ENCODE assay signal across 11 mouse cellular contexts in genomic region chr5:118946090-118946489, GRCm38 (mm10).
DNase-seq lines count a peak whose midpoint lies in the region; ATAC-seq and TF ChIP-seq lines count a peak whose summit lies in the region.
"Had no signal": no experiment of that assay in that cellular context is flagged by ENCODE, and none has a peak within 500 bp of the region (broad histone marks: within the 10 kb centered on the region; RNA-seq: fewer than 3 reads in every experiment).

No protein-coding gene starts in this region.

- no peak overlapping the region for H3K4me3 ChIP-seq in heart, embryonic 10.5 days
- H3K4me3 ChIP-seq in midbrain, embryonic 11.5 days (ENCODE audit: low read depth, low read length), result no peak overlapping the region
- H3K4me3 ChIP-seq in midbrain, embryonic 16.5 days (ENCODE audit: low read depth, low read length), result no peak overlapping the region
- H3K4me3 ChIP-seq in forebrain, postnatal 0 days (ENCODE audit: low read depth, low read length), result no peak overlapping the region
- H3K4me3 ChIP-seq: intestine, embryonic 15.5 days; megakaryocyte, embryonic 14.5 days had no signal

- H3K4me2 ChIP-seq in midbrain, embryonic 11.5 days, result no peak overlapping the region
- no peak overlapping the region for H3K4me2 ChIP-seq in midbrain, embryonic 16.5 days (ENCODE audit: low read length)
- no peak overlapping the region for H3K4me2 ChIP-seq in forebrain, postnatal 0 days (ENCODE audit: low read depth)
- H3K4me2 ChIP-seq: intestine, embryonic 15.5 days had no signal

- H3K27me3 ChIP-seq in heart, embryonic 10.5 days (ENCODE audit: insufficient read depth, poor library complexity, severe bottlenecking), result peaks cover 30% of the 10 kb centered on the region
- H3K27me3 ChIP-seq in midbrain, embryonic 11.5 days (ENCODE audit: control insufficient read depth, insufficient read depth, low read length), result peaks cover 10% of the 10 kb centered on the region
- no peaks in the 10 kb centered on the region for H3K27me3 ChIP-seq in midbrain, embryonic 16.5 days (ENCODE audit: control insufficient read depth, insufficient read depth, low read depth, low read length)
- no peaks in the 10 kb centered on the region for H3K27me3 ChIP-seq in forebrain, postnatal 0 days (ENCODE audit: insufficient read depth, low read length)
- H3K27me3 ChIP-seq: intestine, embryonic 15.5 days; megakaryocyte, embryonic 14.5 days had no signal

- intact Hi-C loops in heart, postnatal 36 days (cut with DNase I), result no loop called here

- no peaks in the 10 kb centered on the region for H3K36me3 ChIP-seq in heart, embryonic 10.5 days
- H3K36me3 ChIP-seq in midbrain, embryonic 11.5 days (ENCODE audit: control insufficient read depth, insufficient read depth, low read length), result no peaks in the 10 kb centered on the region
- no peaks in the 10 kb centered on the region for H3K36me3 ChIP-seq in midbrain, embryonic 16.5 days (ENCODE audit: control insufficient read depth, insufficient read depth, low read length)
- H3K36me3 ChIP-seq in forebrain, postnatal 0 days (ENCODE audit: insufficient read depth), result no peaks in the 10 kb centered on the region
- H3K36me3 ChIP-seq: intestine, embryonic 15.5 days had no signal

- 0 out of 2 replicates have a peak, but pooled peaks cover 10% of the 10 kb centered on the region for H3K4me1 ChIP-seq in heart, embryonic 10.5 days
- H3K4me1 ChIP-seq in midbrain, embryonic 11.5 days (ENCODE audit: control insufficient read depth, insufficient read depth, low read length), result peaks cover 15% of the 10 kb centered on the region
- peaks cover 8% of the 10 kb centered on the region; the same call in 1 of the 2 replicates for H3K4me1 ChIP-seq in midbrain, embryonic 16.5 days (ENCODE audit: control insufficient read depth, insufficient read depth, low read length)
- peaks cover 3% of the 10 kb centered on the region; the same call in 1 of the 2 replicates for H3K4me1 ChIP-seq in forebrain, postnatal 0 days (ENCODE audit: insufficient read depth)
- H3K4me1 ChIP-seq: intestine, embryonic 15.5 days; megakaryocyte, embryonic 14.5 days had no signal

- H3K27ac ChIP-seq in heart, embryonic 10.5 days, result 0 out of 2 replicates have a peak overlapping the region, but pooled peaks have one; percentile 47
- no peak overlapping the region for H3K27ac ChIP-seq in midbrain, embryonic 11.5 days (ENCODE audit: low read depth, low read length)
- H3K27ac ChIP-seq in midbrain, embryonic 16.5 days (ENCODE audit: low read length), result no peak overlapping the region
- no peak overlapping the region for H3K27ac ChIP-seq in forebrain, postnatal 0 days (ENCODE audit: low read depth, low read length)
- H3K27ac ChIP-seq: intestine, embryonic 15.5 days had no signal

- no peak for DNase-seq in heart, embryonic 10.5 days (ENCODE audit: low spot score)
- DNase-seq in heart, postnatal 36 days, result no peak
- peak; percentile 79 for DNase-seq in midbrain, embryonic 11.5 days (ENCODE audit: low spot score, missing footprints)
- peak; percentile 63 for DNase-seq in forebrain, postnatal 0 days
- DNase-seq in retina, embryonic 14.5 days (ENCODE audit: low spot score), result peak; percentile 31
- no peak for DNase-seq in cerebellum, postnatal 25 days
- DNase-seq in adrenal gland, adult 2 months, result no peak

- H3K9ac ChIP-seq in midbrain, embryonic 11.5 days (ENCODE audit: low read length), result no peak overlapping the region
- H3K9ac ChIP-seq in midbrain, embryonic 16.5 days (ENCODE audit: low read depth, low read length), result no peak overlapping the region
- no peak overlapping the region for H3K9ac ChIP-seq in forebrain, postnatal 0 days
- H3K9ac ChIP-seq: intestine, embryonic 15.5 days had no signal

- no peak for TF ChIP-seq CTCF in forebrain, postnatal 0 days (IDR thresholded peaks at IDR 0.05; ENCODE audit: low read depth)

- no peak for ATAC-seq in midbrain, embryonic 11.5 days (ENCODE audit: low FRiP score)
- ATAC-seq in midbrain, embryonic 16.5 days, result no peak
- ATAC-seq in forebrain, postnatal 0 days, result peak; percentile 47; the same call in 1 of the 2 replicates
- ATAC-seq: activated CD4-positive, CD25-positive, alpha-beta regulatory T cell, adult 4 months; intestine, embryonic 15.5 days had no signal

- WGBS in heart, embryonic 10.5 days, result 25% methylated on average over 8 of the region's 8 CpGs
- WGBS in midbrain, embryonic 11.5 days, result 14% methylated on average over 8 of the region's 8 CpGs
- WGBS in midbrain, embryonic 16.5 days, result 8% methylated on average over 8 of the region's 8 CpGs
- 10% methylated on average over 8 of the region's 8 CpGs for WGBS in forebrain, postnatal 0 days

- H3K9me3 ChIP-seq in heart, embryonic 10.5 days, result no peaks in the 10 kb centered on the region
- H3K9me3 ChIP-seq in midbrain, embryonic 11.5 days (ENCODE audit: control insufficient read depth, low read length), result no peaks in the 10 kb centered on the region
- H3K9me3 ChIP-seq in midbrain, embryonic 16.5 days (replicated peaks; ENCODE audit: control insufficient read depth, low read length, poor library complexity, severe bottlenecking), result no peaks in the 10 kb centered on the region
- no peaks in the 10 kb centered on the region for H3K9me3 ChIP-seq in forebrain, postnatal 0 days (ENCODE audit: low read length)
- H3K9me3 ChIP-seq: intestine, embryonic 15.5 days had no signal

Comparison
In these comparisons a context has a peak if more than half of its experiments do, and no peak if none do; other contexts are left out.
1. DNase-seq: peak in midbrain, embryonic 11.5 days (single experiment), forebrain, postnatal 0 days (single experiment) and retina, embryonic 14.5 days (single experiment); none in heart, embryonic 10.5 days (single experiment), heart, postnatal 36 days (0 of 2), cerebellum, postnatal 25 days (0 of 2) and adrenal gland, adult 2 months (single experiment).